Mouse (Mus musculus): Measurements from ENCODE around the gene Ugt1a9. TPM values are rescaled to one million over a fixed set of nuclear protein-coding genes. Genes with fewer than 3 reads are reported as not detected.

The Ugt1a9 gene
- polyA plus RNA-seq, 1 experiment, result not detected

- H3K27ac ChIP-seq (ENCODE audit: control insufficient read depth, insufficient read depth, low read depth, low read length, poor library complexity), result no peak overlapping the region
- H3K4me3 ChIP-seq (replicated peaks; ENCODE audit: control insufficient read depth, low read depth, low read length), result no peak overlapping the region
- no peaks in the 10 kb centered on the region for H3K4me1 ChIP-seq (ENCODE audit: control insufficient read depth, insufficient read depth, low read length)
- 74% methylated on average over 2 of the region's 2 CpGs for WGBS
- TF ChIP-seq POLR2A (IDR thresholded peaks at IDR 0.05; ENCODE audit: borderline replicate concordance, control insufficient read depth, low read depth, low read length) (no peak), CTCF (IDR thresholded peaks at IDR 0.05; ENCODE audit: control insufficient read depth, insufficient read depth, low read length) (no peak)
Observed at GRCm38 (mm10) chr1:88214462-88214952, 143.9 kb downstream of the Ugt1a9 start.

- Histone ChIP-seq H3K4me1 (ENCODE audit: control insufficient read depth, insufficient read depth, low read length) (no peaks in the 10 kb centered on the region), H3K27ac (ENCODE audit: control insufficient read depth, insufficient read depth, low read depth, low read length, poor library complexity) (no peak overlapping the region), H3K4me3 (replicated peaks; ENCODE audit: control insufficient read depth, low read depth, low read length) (no peak overlapping the region)
- TF ChIP-seq CTCF (IDR thresholded peaks at IDR 0.05; ENCODE audit: control insufficient read depth, insufficient read depth, low read length), result no peak
- no peak for TF ChIP-seq POLR2A (IDR thresholded peaks at IDR 0.05; ENCODE audit: borderline replicate concordance, control insufficient read depth, low read depth, low read length)
- 66% methylated on average over 10 of the region's 10 CpGs for WGBS
Observed at GRCm38 (mm10) chr1:88215466-88216380, 145.1 kb downstream of the Ugt1a9 start.

- no peak for TF ChIP-seq POLR2A (IDR thresholded peaks at IDR 0.05; ENCODE audit: borderline replicate concordance, control insufficient read depth, low read depth, low read length)
- TF ChIP-seq CTCF (IDR thresholded peaks at IDR 0.05; ENCODE audit: control insufficient read depth, insufficient read depth, low read length), result no peak
- WGBS, result 52% methylated on average over 2 of the region's 2 CpGs
- Histone ChIP-seq H3K4me3 (replicated peaks; ENCODE audit: control insufficient read depth, low read depth, low read length) (no peak overlapping the region), H3K27ac (ENCODE audit: control insufficient read depth, insufficient read depth, low read depth, low read length, poor library complexity) (no peak overlapping the region), H3K4me1 (ENCODE audit: control insufficient read depth, insufficient read depth, low read length) (no peaks in the 10 kb centered on the region)
Observed at GRCm38 (mm10) chr1:88216551-88216950, 146.0 kb downstream of the Ugt1a9 start.

GRCm38 (mm10) chr1:88217144-88217543 is 146.5 kb downstream of the Ugt1a9 start:
- 55% methylated on average over 2 of the region's 2 CpGs for WGBS
- no peak overlapping the region for H3K27ac ChIP-seq (ENCODE audit: control insufficient read depth, insufficient read depth, low read depth, low read length, poor library complexity)
- TF ChIP-seq CTCF (IDR thresholded peaks at IDR 0.05; ENCODE audit: control insufficient read depth, insufficient read depth, low read length), result no peak
- no peak for TF ChIP-seq POLR2A (IDR thresholded peaks at IDR 0.05; ENCODE audit: borderline replicate concordance, control insufficient read depth, low read depth, low read length)
- no peak overlapping the region for H3K4me3 ChIP-seq (replicated peaks; ENCODE audit: control insufficient read depth, low read depth, low read length)
- no peaks in the 10 kb centered on the region for H3K4me1 ChIP-seq (ENCODE audit: control insufficient read depth, insufficient read depth, low read length)

GRCm38 (mm10) chr1:88217576-88217975 is 147.0 kb downstream of the Ugt1a9 start:
- H3K4me1 ChIP-seq (ENCODE audit: control insufficient read depth, insufficient read depth, low read length), result no peaks in the 10 kb centered on the region
- 36% methylated on average over 3 of the region's 3 CpGs for WGBS
- TF ChIP-seq POLR2A (IDR thresholded peaks at IDR 0.05; ENCODE audit: borderline replicate concordance, control insufficient read depth, low read depth, low read length) (no peak), CTCF (IDR thresholded peaks at IDR 0.05; ENCODE audit: control insufficient read depth, insufficient read depth, low read length) (no peak)
- no peak overlapping the region for H3K27ac ChIP-seq (ENCODE audit: control insufficient read depth, insufficient read depth, low read depth, low read length, poor library complexity)
- no peak overlapping the region for H3K4me3 ChIP-seq (replicated peaks; ENCODE audit: control insufficient read depth, low read depth, low read length)

GRCm38 (mm10) chr1:88218051-88218450 is 147.5 kb downstream of the Ugt1a9 start:
- 70% methylated on average over 9 of the region's 9 CpGs for WGBS
- Histone ChIP-seq H3K27ac (ENCODE audit: control insufficient read depth, insufficient read depth, low read depth, low read length, poor library complexity) (no peak overlapping the region), H3K4me1 (ENCODE audit: control insufficient read depth, insufficient read depth, low read length) (no peaks in the 10 kb centered on the region), H3K4me3 (replicated peaks; ENCODE audit: control insufficient read depth, low read depth, low read length) (no peak overlapping the region)
- TF ChIP-seq POLR2A (IDR thresholded peaks at IDR 0.05; ENCODE audit: borderline replicate concordance, control insufficient read depth, low read depth, low read length), result no peak
- no peak for TF ChIP-seq CTCF (IDR thresholded peaks at IDR 0.05; ENCODE audit: control insufficient read depth, insufficient read depth, low read length)

GRCm38 (mm10) chr1:88218591-88218990 is 148.0 kb downstream of the Ugt1a9 start:
- WGBS, result 51% methylated on average over 4 of the region's 4 CpGs
- no peak overlapping the region for H3K27ac ChIP-seq (ENCODE audit: control insufficient read depth, insufficient read depth, low read depth, low read length, poor library complexity)
- no peaks in the 10 kb centered on the region for H3K4me1 ChIP-seq (ENCODE audit: control insufficient read depth, insufficient read depth, low read length)
- TF ChIP-seq POLR2A (IDR thresholded peaks at IDR 0.05; ENCODE audit: borderline replicate concordance, control insufficient read depth, low read depth, low read length) (no peak), CTCF (IDR thresholded peaks at IDR 0.05; ENCODE audit: control insufficient read depth, insufficient read depth, low read length) (no peak)
- H3K4me3 ChIP-seq (replicated peaks; ENCODE audit: control insufficient read depth, low read depth, low read length), result no peak overlapping the region

GRCm38 (mm10) chr1:88219054-88219453 is 148.5 kb downstream of the Ugt1a9 start:
- H3K27ac ChIP-seq (ENCODE audit: control insufficient read depth, insufficient read depth, low read depth, low read length, poor library complexity), result no peak overlapping the region
- no peak overlapping the region for H3K4me3 ChIP-seq (replicated peaks; ENCODE audit: control insufficient read depth, low read depth, low read length)
- TF ChIP-seq CTCF (IDR thresholded peaks at IDR 0.05; ENCODE audit: control insufficient read depth, insufficient read depth, low read length), result no peak
- no peak for TF ChIP-seq POLR2A (IDR thresholded peaks at IDR 0.05; ENCODE audit: borderline replicate concordance, control insufficient read depth, low read depth, low read length)
- H3K4me1 ChIP-seq (ENCODE audit: control insufficient read depth, insufficient read depth, low read length), result no peaks in the 10 kb centered on the region
- 22% methylated on average over 1 of the region's 1 CpGs for WGBS
